Mouse (Mus musculus): Measurements from ENCODE around the gene H2-K1. TPM values are rescaled to one million over a fixed set of nuclear protein-coding genes. Genes with fewer than 3 reads are reported as not detected.

Gene H2-K1
- total and polyA plus RNA-seq, 3 experiments = 1,734 to 2,472 (median 1,753) TPM

DNA sequence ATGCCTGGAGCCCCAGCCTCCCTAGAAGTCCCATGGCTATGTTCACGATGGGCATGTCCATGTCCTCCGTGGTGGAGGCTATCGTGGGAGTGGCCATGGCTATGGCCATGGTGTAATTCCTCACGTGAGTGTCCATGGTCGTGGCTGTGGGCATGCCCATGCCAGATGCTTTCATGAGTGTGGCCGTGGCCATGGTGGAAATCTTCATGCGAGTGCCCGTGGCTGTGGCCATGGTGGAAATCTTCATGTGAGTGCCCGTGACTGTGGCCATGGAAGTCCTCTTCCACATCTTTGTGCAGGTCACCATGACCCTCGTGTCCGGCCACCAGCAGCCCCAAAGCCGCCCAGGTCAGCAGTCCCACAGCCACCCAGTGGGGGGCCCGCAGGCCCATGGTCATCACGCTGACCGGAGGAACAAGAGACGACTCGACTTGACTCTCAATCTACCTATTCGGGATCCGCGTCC is 30.7 kb upstream of the H2-K1 start:
- dilution Hi-C loops (cut with MboI; ENCODE audit: extremely low pct_ligation_motif_present, extremely low pct_unique_long_range_greater_than_20kb, low sequenced_read_pairs) (no loop called here), in situ Hi-C loops (cut with MboI; ENCODE audit: low pct_ligation_motif_present, low pct_unique_long_range_greater_than_20kb, low sequenced_read_pairs) (no loop called here)
- Histone ChIP-seq H3K4me1 (ENCODE audit: control insufficient read depth in 1 of 2, insufficient read depth in 2 of 2) (peaks cover 30 to 59% of the 10 kb centered on the region in 2 experiments), H3K27ac (ENCODE audit: insufficient read depth, low read depth) (peak overlapping the region; percentile 60), H3K9ac (ENCODE audit: insufficient read depth, low read depth) (peak overlapping the region; percentile 93), H3K9me3 (replicated peaks; ENCODE audit: low read length) (no peaks in the 10 kb centered on the region), H3K79me2 (replicated peaks; ENCODE audit: control insufficient read depth, extremely low read depth, insufficient read depth, poor library complexity, severe bottlenecking) (peaks cover 32% of the 10 kb centered on the region), H3K27me3 (replicated peaks) (no peaks in the 10 kb centered on the region), H3K4me2 (ENCODE audit: insufficient read depth, low read depth, poor library complexity, severe bottlenecking) (peak overlapping the region; percentile 73), H3K36me3 (replicated peaks in 1 of 2; ENCODE audit: control insufficient read depth in 1 of 2, insufficient read depth in 1 of 2, low read length in 1 of 2) (peaks cover 28 to 51% of the 10 kb centered on the region in 2 experiments), H3K4me3 (replicated peaks in 1 of 3; ENCODE audit: low read depth in 2 of 3, low read length in 2 of 3, poor library complexity in 1 of 3) (peak overlapping the region; percentile 90 to 97 (median 94))
- no peak for DNase-seq (ENCODE audit: extremely low read depth)
- TF ChIP-seq POLR2AphosphoS2 (IDR thresholded peaks at IDR 0.05; ENCODE audit: low read depth, low read length) = no peak
- peak; percentile 67 for TF ChIP-seq BHLHE40 (IDR thresholded peaks at IDR 0.05; ENCODE audit: low read depth, low read length)
- TF ChIP-seq MEF2A (IDR thresholded peaks at IDR 0.05; ENCODE audit: borderline replicate concordance, low read depth, low read length) = no peak
- TF ChIP-seq ZKSCAN1 (IDR thresholded peaks at IDR 0.05; ENCODE audit: borderline replicate concordance, low read depth, low read length) = no peak
- no peak for TF ChIP-seq MXI1 (IDR thresholded peaks at IDR 0.05; ENCODE audit: low read depth, low read length)
- TF ChIP-seq NELFE (IDR thresholded peaks at IDR 0.05; ENCODE audit: low read depth, low read length) = no peak
- no peak for TF ChIP-seq SMC3 (IDR thresholded peaks at IDR 0.05; ENCODE audit: low read depth, low read length)
- TF ChIP-seq MAX (IDR thresholded peaks at IDR 0.05; ENCODE audit: low read length) = no peak

DNA sequence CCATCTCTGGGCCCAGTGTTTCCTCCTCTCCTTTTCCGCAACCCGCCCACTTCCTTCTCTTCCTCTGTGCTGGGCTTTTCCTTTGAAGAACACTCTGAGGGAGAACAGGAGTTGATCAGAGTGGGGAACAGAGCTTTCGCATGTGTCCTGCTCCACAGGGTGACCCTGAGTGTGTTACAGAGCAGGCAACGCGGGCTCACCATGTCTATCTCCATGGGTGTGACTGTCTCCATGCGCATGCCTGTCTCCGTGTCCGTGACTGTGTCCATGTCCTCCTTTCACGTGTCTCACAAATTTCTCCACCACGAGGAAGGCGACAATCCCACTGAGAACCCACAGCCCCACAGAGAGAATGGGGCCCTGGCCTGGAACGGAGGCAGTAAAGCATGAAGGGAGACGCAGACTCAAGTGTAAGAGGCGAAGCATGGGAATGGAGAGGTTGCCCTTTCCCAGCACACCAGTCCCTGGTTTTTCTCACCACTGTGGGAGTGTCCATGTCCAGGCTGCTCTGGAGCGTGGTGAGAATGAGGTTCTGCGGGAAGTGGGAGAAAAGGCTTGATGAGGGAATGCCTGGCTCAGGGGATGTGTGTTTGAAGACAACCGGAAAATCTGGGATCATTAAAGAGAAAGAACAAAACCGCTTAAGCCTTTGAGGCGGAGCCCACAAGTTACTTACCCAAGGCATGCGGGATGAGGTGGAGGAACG is 29.9 kb upstream of the H2-K1 start:
- peaks cover 35 to 68% of the 10 kb centered on the region in 2 experiments for H3K4me1 ChIP-seq (ENCODE audit: control insufficient read depth in 1 of 2, insufficient read depth in 2 of 2)
- H3K79me2 ChIP-seq (replicated peaks; ENCODE audit: control insufficient read depth, extremely low read depth, insufficient read depth, poor library complexity, severe bottlenecking) = peaks cover 32% of the 10 kb centered on the region
- TF ChIP-seq RAD21 (IDR thresholded peaks at IDR 0.05; ENCODE audit: low read depth, low read length) (no peak), IRF4 (IDR thresholded peaks at IDR 0.05; ENCODE audit: low read depth, low read length) (no peak), CTCF (conservative IDR thresholded peaks at IDR 0.05 in 1 of 2, IDR thresholded peaks at IDR 0.05 in 1 of 2; ENCODE audit: low read depth in 2 of 2, low read length in 2 of 2) (no peak), ZC3H11A (IDR thresholded peaks at IDR 0.05; ENCODE audit: low read depth, low read length) (no peak), E2F4 (IDR thresholded peaks at IDR 0.05; ENCODE audit: insufficient replicate concordance, low read depth, low read length) (no peak), ETS1 (conservative IDR thresholded peaks at IDR 0.05; ENCODE audit: low read depth, low read length) (no peak), BHLHE40 (IDR thresholded peaks at IDR 0.05; ENCODE audit: low read depth, low read length) (no peak), TBP (conservative IDR thresholded peaks at IDR 0.05; ENCODE audit: low read depth, low read length) (no peak), USF1 (IDR thresholded peaks at IDR 0.05; ENCODE audit: low read depth, low read length) (no peak), SIN3A (IDR thresholded peaks at IDR 0.05; ENCODE audit: low read length) (no peak), RCOR1 (conservative IDR thresholded peaks at IDR 0.05; ENCODE audit: low read depth, low read length) (no peak), JUND (conservative IDR thresholded peaks at IDR 0.05; ENCODE audit: low read depth, low read length) (no peak)
- H3K27ac ChIP-seq (ENCODE audit: insufficient read depth, low read depth) = no peak overlapping the region
- peaks cover 23 to 42% of the 10 kb centered on the region in 2 experiments for H3K36me3 ChIP-seq (replicated peaks in 1 of 2; ENCODE audit: control insufficient read depth in 1 of 2, insufficient read depth in 1 of 2, low read length in 1 of 2)
- H3K4me3 ChIP-seq (replicated peaks in 1 of 3; ENCODE audit: low read depth in 2 of 3, low read length in 2 of 3, poor library complexity in 1 of 3) = peak overlapping the region; percentile 90 to 97 (median 94)
- DNase-seq (ENCODE audit: extremely low read depth) = no peak
- in situ Hi-C loops (cut with MboI; ENCODE audit: low pct_ligation_motif_present, low pct_unique_long_range_greater_than_20kb, low sequenced_read_pairs) (no loop called here), dilution Hi-C loops (cut with MboI; ENCODE audit: extremely low pct_ligation_motif_present, extremely low pct_unique_long_range_greater_than_20kb, low sequenced_read_pairs) (no loop called here)
- H3K4me2 ChIP-seq (ENCODE audit: insufficient read depth, low read depth, poor library complexity, severe bottlenecking) = peak overlapping the region; percentile 73
- H3K27me3 ChIP-seq (replicated peaks) = no peaks in the 10 kb centered on the region
- H3K9me3 ChIP-seq (replicated peaks; ENCODE audit: low read length) = no peaks in the 10 kb centered on the region
- peak overlapping the region; percentile 93 for H3K9ac ChIP-seq (ENCODE audit: insufficient read depth, low read depth)
